Mouse (Mus musculus): ENCODE measurements around the gene Rc3h1.

DNA sequence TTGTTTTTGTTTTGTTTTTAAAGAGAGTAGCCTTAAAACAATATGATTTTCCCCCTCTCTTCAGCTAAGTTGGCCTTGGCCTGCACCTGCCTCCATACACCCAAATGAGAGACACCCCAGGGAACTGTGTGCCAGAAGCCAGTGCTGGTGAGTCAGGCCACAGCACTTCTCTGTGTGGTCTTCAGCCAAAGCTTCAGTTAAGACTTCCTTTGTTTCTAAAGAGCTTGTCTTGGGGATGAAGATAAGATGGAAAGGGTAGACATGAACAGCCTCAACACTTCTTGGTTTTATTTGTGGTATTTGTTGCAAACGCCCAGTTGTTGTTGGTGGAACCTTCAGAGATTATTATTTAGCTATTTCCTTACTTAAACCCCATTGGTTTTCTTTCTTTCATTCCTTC is 31.5 kb upstream of the Rc3h1 start:
- TF ChIP-seq CTCF (IDR thresholded peaks at IDR 0.05; ENCODE audit: low read depth) (no peak), EP300 (optimal IDR thresholded peaks at IDR 0.05) (no peak)
